Mouse (Mus musculus) C2C12 (cell line): Measurements from ENCODE around the gene Elk4.

ENCODE experiments used
- CEBPB ChIP-seq: IDR thresholded peaks from one replicate; pipeline ENCODE4 v1.6.1; 2011; ENCODE audit warnings: low read depth, mild to moderate bottlenecking, control low read depth, moderate library complexity
- CTCF ChIP-seq: IDR thresholded peaks from one replicate; pipeline ENCODE4 v1.5.1; 2011; ENCODE audit not compliant: control insufficient read depth, insufficient read depth, insufficient read length
- FOSL1 ChIP-seq: IDR thresholded peaks from one replicate; pipeline ENCODE4 v1.8.0; 2011; ENCODE audit warnings: mild to moderate bottlenecking, low read length; ENCODE audit not compliant: poor library complexity, insufficient read depth, severe bottlenecking
- MAX ChIP-seq: IDR thresholded peaks from one replicate; pipeline ENCODE4 v1.6.1; 2011; ENCODE audit warnings: mild to moderate bottlenecking, control low read depth
- MYOD1 ChIP-seq: IDR thresholded peaks from one replicate; pipeline ENCODE4 v1.6.1; 2011; ENCODE audit warnings: low read depth; ENCODE audit not compliant: control insufficient read depth, insufficient read length
- MYOG ChIP-seq: IDR thresholded peaks from one replicate; pipeline ENCODE4 v1.6.1; 2011; ENCODE audit not compliant: control insufficient read depth, insufficient read length; ENCODE audit errors: extremely low read depth
- USF1 ChIP-seq: IDR thresholded peaks from one replicate; pipeline ENCODE4 v1.6.1; 2011; ENCODE audit warnings: low read depth, mild to moderate bottlenecking, control low read depth, moderate library complexity

- TF ChIP-seq CTCF, result no peak
- no peak for TF ChIP-seq MAX
- no peak for TF ChIP-seq USF1
- no peak for TF ChIP-seq MYOD1
- no peak for TF ChIP-seq CEBPB
- no peak for TF ChIP-seq MYOG
- TF ChIP-seq FOSL1, result no peak
These were observed 52.8 kb downstream of the Elk4 start for GRCm38 (mm10) chr1:132060036-132060769.
